Mouse (Mus musculus): Measurements from ENCODE around the gene Bcar1. TPM values are rescaled to one million over a fixed set of nuclear protein-coding genes. Genes with fewer than 3 reads are reported as not detected.

Gene Bcar1
- polyA plus RNA-seq, 1 experiment from 2014 or later, result 39.7 TPM

GRCm38 (mm10) chr8:111780697-111781424, 37.3 kb upstream of the Bcar1 start:
- ATAC-seq (ENCODE audit: insufficient read depth, low FRiP score, low read depth), result no peak
- 0 out of 2 replicates have a peak, but pooled peaks cover 4% of the 10 kb centered on the region for H3K36me3 ChIP-seq
- H3K27ac ChIP-seq, result no peak overlapping the region
- 0 out of 2 replicates have a peak, but pooled peaks cover 2% of the 10 kb centered on the region for H3K4me1 ChIP-seq
- WGBS, result 91% methylated on average over 10 of the region's 10 CpGs
- no peak overlapping the region for H3K9ac ChIP-seq
- H3K9me3 ChIP-seq, result no peaks in the 10 kb centered on the region
- no peaks in the 10 kb centered on the region for H3K27me3 ChIP-seq (replicated peaks)
- no peak overlapping the region for H3K4me2 ChIP-seq
- H3K4me3 ChIP-seq (replicated peaks), result no peak overlapping the region

DNA sequence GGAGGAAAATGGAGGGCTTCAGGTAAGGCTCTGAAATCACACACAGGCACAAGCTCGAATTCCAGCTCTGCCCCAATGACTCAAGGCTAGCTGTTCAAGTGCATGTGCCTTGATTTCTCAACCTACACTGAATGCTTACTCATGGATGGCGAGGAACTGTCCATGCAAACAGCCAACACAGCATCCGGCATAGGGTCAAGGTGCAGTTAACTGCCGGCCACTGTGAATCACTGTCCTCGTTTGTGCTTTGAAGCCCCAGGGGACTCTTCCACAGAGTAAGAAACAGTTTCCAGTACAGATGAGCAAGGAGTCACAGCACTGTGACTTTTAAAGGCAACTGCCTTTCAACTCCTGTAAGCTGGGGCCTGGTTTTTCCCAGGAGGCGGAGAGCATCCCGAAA, 36.1 kb upstream of the Bcar1 start:
- Histone ChIP-seq H3K9ac (no peak overlapping the region), H3K4me3 (replicated peaks) (no peak overlapping the region), H3K4me1 (0 out of 2 replicates have a peak, but pooled peaks cover 2% of the 10 kb centered on the region), H3K9me3 (no peaks in the 10 kb centered on the region), H3K36me3 (peaks cover 6% of the 10 kb centered on the region; the same call in 1 of the 2 replicates), H3K27me3 (replicated peaks) (no peaks in the 10 kb centered on the region), H3K4me2 (no peak overlapping the region), H3K27ac (no peak overlapping the region)
- WGBS, result 83% methylated on average over 7 of the region's 7 CpGs
- no peak for ATAC-seq (ENCODE audit: insufficient read depth, low FRiP score, low read depth)

DNA sequence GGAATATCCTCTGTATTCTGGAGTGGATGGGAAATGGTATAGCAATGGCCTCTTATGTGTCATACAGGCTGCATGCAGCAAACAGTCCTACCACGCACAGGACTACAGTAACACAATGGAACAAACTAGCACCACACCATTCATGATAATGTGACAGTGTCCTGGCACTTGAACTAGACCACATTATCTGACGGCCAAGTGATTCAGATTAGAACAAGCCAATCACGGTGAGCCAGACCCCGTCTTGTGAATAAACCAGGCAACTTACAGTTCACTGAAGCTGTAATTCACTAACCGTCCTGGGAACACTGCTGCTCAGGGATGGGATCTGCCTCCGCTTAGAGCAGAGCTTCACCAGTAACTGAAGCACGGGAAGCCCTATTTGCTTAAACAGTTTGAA, 35.2 kb upstream of the Bcar1 start:
- H3K4me1 ChIP-seq, result 0 out of 2 replicates have a peak, but pooled peaks cover 2% of the 10 kb centered on the region
- peaks cover 10% of the 10 kb centered on the region; the same call in 1 of the 2 replicates for H3K36me3 ChIP-seq
- H3K9me3 ChIP-seq, result no peaks in the 10 kb centered on the region
- 81% methylated on average over 7 of the region's 7 CpGs for WGBS
- no peak overlapping the region for H3K9ac ChIP-seq
- H3K27me3 ChIP-seq (replicated peaks), result no peaks in the 10 kb centered on the region
- H3K4me2 ChIP-seq, result no peak overlapping the region
- H3K4me3 ChIP-seq (replicated peaks), result no peak overlapping the region
- no peak overlapping the region for H3K27ac ChIP-seq
- no peak for ATAC-seq (ENCODE audit: insufficient read depth, low FRiP score, low read depth)

DNA sequence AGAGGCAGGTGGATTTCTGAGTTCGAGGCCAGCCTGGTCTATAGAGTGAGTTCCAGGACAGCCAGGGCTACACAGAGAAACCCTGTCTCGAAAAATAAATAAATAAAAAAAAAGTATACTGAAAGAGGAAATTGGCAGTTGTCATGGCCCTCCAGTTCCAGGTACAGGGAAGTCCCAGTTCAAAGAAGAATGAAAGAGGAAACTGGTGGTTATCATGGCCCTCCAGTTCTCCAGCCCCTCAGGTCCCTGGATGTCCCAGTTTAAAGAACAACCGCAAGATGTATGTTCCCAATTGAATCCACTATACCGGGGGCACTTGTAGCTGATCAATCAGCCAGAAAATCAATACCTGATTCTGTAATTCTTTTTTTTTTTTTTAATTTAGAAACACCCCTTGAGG, 32.9 kb upstream of the Bcar1 start:
- Histone ChIP-seq H3K4me1 (no peaks in the 10 kb centered on the region), H3K9ac (no peak overlapping the region), H3K27ac (no peak overlapping the region), H3K4me2 (no peak overlapping the region), H3K4me3 (replicated peaks) (no peak overlapping the region), H3K9me3 (no peaks in the 10 kb centered on the region), H3K36me3 (peaks cover 10% of the 10 kb centered on the region; the same call in 1 of the 2 replicates), H3K27me3 (replicated peaks) (no peaks in the 10 kb centered on the region)
- WGBS, result 89% methylated on average over 4 of the region's 4 CpGs
- no peak for ATAC-seq (ENCODE audit: insufficient read depth, low FRiP score, low read depth)

DNA sequence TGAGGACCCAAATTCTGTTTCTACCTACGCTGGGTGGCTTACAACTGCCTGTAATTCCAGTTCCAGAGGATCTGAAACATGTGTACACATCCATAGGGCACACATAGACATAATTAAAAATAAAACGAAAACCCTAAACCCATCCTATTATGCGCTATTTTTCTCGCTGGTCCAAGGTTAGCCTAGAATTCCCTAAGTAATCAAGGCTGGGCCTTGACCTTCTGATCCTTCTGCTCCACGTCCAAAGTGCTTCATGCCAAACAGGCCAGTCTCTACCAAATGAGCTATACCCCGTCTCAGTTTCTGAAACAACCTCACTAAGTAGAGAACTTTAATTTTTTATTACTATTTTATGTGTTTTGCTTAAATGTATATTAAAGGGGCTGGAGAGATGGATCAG, 32.2 kb upstream of the Bcar1 start:
- H3K36me3 ChIP-seq, result peaks cover 10% of the 10 kb centered on the region; the same call in 1 of the 2 replicates
- no peaks in the 10 kb centered on the region for H3K9me3 ChIP-seq
- no peak overlapping the region for H3K4me3 ChIP-seq (replicated peaks)
- no peak overlapping the region for H3K27ac ChIP-seq
- H3K9ac ChIP-seq, result no peak overlapping the region
- H3K4me1 ChIP-seq, result no peaks in the 10 kb centered on the region
- H3K4me2 ChIP-seq, result no peak overlapping the region
- H3K27me3 ChIP-seq (replicated peaks), result no peaks in the 10 kb centered on the region
- ATAC-seq (ENCODE audit: insufficient read depth, low FRiP score, low read depth), result no peak
- WGBS, result 94% methylated on average over 6 of the region's 6 CpGs

GRCm38 (mm10) chr8:111773476-111773875, 29.9 kb upstream of the Bcar1 start:
- ATAC-seq (ENCODE audit: insufficient read depth, low FRiP score, low read depth), result no peak
- peaks cover 10% of the 10 kb centered on the region; the same call in 1 of the 2 replicates for H3K36me3 ChIP-seq
- no peaks in the 10 kb centered on the region for H3K27me3 ChIP-seq (replicated peaks)
- no peak overlapping the region for H3K4me2 ChIP-seq
- no peak overlapping the region for H3K9ac ChIP-seq
- no peaks in the 10 kb centered on the region for H3K9me3 ChIP-seq
- no peak overlapping the region for H3K4me3 ChIP-seq (replicated peaks)
- no peak overlapping the region for H3K27ac ChIP-seq
- WGBS, result 93% methylated on average over 5 of the region's 5 CpGs
- H3K4me1 ChIP-seq, result peaks cover 7% of the 10 kb centered on the region; the same call in 1 of the 2 replicates

- no peak overlapping the region for H3K27ac ChIP-seq
- no peak overlapping the region for H3K4me2 ChIP-seq
- H3K9me3 ChIP-seq, result no peaks in the 10 kb centered on the region
- no peak overlapping the region for H3K4me3 ChIP-seq (replicated peaks)
- peaks cover 6% of the 10 kb centered on the region; the same call in 1 of the 2 replicates for H3K36me3 ChIP-seq
- peaks cover 7% of the 10 kb centered on the region; the same call in 1 of the 2 replicates for H3K4me1 ChIP-seq
- ATAC-seq (ENCODE audit: insufficient read depth, low FRiP score, low read depth), result no peak
- no peak overlapping the region for H3K9ac ChIP-seq
- H3K27me3 ChIP-seq (replicated peaks), result no peaks in the 10 kb centered on the region
- WGBS, result 88% methylated on average over 7 of the region's 7 CpGs
These were observed 29.4 kb upstream of the Bcar1 start for GRCm38 (mm10) chr8:111773057-111773456.

DNA sequence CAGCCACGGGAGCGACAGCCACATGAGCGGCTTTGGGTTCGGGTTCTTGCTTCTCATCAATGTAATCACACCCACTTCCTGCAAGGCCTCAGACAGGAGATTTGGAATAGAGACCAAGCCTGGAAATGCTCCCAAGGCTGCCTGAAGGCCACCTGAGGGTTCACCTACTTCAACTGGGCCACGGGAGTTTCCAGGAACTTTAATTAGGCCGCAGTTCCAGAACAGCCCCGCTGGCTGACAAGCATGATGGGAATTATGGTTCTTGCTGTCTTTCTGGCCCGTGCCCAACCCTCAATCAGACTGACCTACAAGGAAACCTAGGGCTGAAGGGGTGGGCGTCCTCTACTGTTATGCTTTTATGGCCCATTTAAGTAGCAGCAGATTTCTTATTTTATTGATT, 28.5 kb upstream of the Bcar1 start:
- H3K4me3 ChIP-seq (replicated peaks), result no peak overlapping the region
- H3K4me1 ChIP-seq, result peaks cover 7% of the 10 kb centered on the region; the same call in 1 of the 2 replicates
- no peaks in the 10 kb centered on the region for H3K27me3 ChIP-seq (replicated peaks)
- H3K9me3 ChIP-seq, result no peaks in the 10 kb centered on the region
- peaks cover 7% of the 10 kb centered on the region; the same call in 1 of the 2 replicates for H3K36me3 ChIP-seq
- ATAC-seq (ENCODE audit: insufficient read depth, low FRiP score, low read depth), result no peak
- H3K27ac ChIP-seq, result no peak overlapping the region
- H3K9ac ChIP-seq, result no peak overlapping the region
- WGBS, result 89% methylated on average over 9 of the region's 9 CpGs
- H3K4me2 ChIP-seq, result no peak overlapping the region

DNA sequence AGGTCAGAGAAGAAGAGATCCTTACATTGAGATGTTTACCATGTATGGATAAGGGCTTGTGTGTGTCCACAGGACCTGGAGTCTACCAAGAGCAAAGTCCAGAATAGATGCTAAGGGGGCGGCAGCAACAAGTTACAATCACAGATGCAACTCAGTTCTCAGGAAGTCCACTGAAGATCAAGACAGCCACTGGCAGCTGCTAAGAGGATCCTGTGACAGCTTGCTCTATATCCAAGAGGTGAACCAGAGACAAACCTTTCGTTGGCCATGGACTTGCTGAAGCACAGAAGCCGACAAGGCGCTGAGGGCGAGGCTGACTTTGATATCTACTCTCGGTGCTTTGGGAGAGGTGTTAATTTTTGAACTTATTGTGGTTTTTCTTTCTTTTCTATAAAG, 28.0 kb upstream of the Bcar1 start:
- Histone ChIP-seq H3K27ac (no peak overlapping the region), H3K36me3 (peaks cover 8% of the 10 kb centered on the region; the same call in 1 of the 2 replicates)

GRCm38 (mm10) chr8:111770958-111771624, 27.5 kb upstream of the Bcar1 start:
- Histone ChIP-seq H3K9ac (no peak overlapping the region), H3K4me2 (no peak overlapping the region), H3K4me3 (replicated peaks) (no peak overlapping the region), H3K9me3 (no peaks in the 10 kb centered on the region), H3K4me1 (peaks cover 7% of the 10 kb centered on the region; the same call in 1 of the 2 replicates), H3K27me3 (replicated peaks) (no peaks in the 10 kb centered on the region), H3K27ac (no peak overlapping the region), H3K36me3 (peaks cover 8% of the 10 kb centered on the region; the same call in 1 of the 2 replicates)
- no peak for ATAC-seq (ENCODE audit: insufficient read depth, low FRiP score, low read depth)
- 70% methylated on average over 5 of the region's 5 CpGs for WGBS

More for the DNA sequence above, 28.0 kb upstream of the Bcar1 start:
- Histone ChIP-seq H3K4me1 (peaks cover 7% of the 10 kb centered on the region; the same call in 1 of the 2 replicates), H3K27me3 (replicated peaks) (no peaks in the 10 kb centered on the region), H3K4me2 (no peak overlapping the region), H3K4me3 (replicated peaks) (no peak overlapping the region), H3K9me3 (no peaks in the 10 kb centered on the region), H3K9ac (no peak overlapping the region)
- WGBS, result 89% methylated on average over 6 of the region's 6 CpGs
- ATAC-seq (ENCODE audit: insufficient read depth, low FRiP score, low read depth), result no peak

DNA sequence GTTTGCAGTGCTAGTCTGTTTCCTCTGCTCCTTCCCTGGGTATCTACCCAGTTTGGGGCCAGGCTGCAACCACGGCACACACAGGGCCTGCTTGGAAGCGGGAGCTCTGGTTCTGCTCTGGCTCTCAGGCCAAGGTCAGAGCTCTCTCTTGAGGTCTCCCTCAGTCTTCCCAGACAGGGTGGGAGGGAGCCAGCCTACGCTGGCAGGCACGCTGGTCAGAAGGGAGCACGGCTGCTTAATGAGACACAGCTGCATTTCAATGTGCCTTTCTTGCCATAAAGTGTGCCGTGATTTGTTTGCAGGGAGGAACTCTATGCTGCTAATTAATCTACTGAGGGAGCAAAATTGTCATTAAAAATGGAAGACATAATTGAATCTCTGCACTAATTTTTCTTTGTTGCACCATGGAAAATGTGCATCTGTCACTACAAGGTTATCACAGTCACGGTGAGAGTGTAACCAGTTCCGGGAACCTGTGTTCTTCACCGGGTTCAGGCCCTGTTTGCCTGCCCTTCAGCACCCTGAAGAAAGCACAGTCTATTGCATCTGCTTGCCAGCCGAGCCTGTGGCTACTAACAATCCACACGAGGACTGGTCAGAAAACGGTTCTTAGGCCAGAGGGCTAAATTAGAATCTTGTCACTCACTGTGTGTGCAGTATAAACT, 26.3 kb upstream of the Bcar1 start:
- H3K9ac ChIP-seq, result no peak overlapping the region
- peak overlapping the region; percentile 26; the same call in 1 of the 2 replicates for H3K27ac ChIP-seq
- H3K4me1 ChIP-seq, result peaks cover 7% of the 10 kb centered on the region; the same call in 1 of the 2 replicates
- H3K9me3 ChIP-seq, result no peaks in the 10 kb centered on the region
- H3K4me3 ChIP-seq (replicated peaks), result no peak overlapping the region
- WGBS, result 60% methylated on average over 12 of the region's 12 CpGs
- no peak overlapping the region for H3K4me2 ChIP-seq
- ATAC-seq (ENCODE audit: insufficient read depth, low FRiP score, low read depth), result no peak
- peaks cover 11% of the 10 kb centered on the region for H3K36me3 ChIP-seq
- H3K27me3 ChIP-seq (replicated peaks), result no peaks in the 10 kb centered on the region
